Mouse (Mus musculus): ENCODE measurements around the gene Bcl2l13.

DNA sequence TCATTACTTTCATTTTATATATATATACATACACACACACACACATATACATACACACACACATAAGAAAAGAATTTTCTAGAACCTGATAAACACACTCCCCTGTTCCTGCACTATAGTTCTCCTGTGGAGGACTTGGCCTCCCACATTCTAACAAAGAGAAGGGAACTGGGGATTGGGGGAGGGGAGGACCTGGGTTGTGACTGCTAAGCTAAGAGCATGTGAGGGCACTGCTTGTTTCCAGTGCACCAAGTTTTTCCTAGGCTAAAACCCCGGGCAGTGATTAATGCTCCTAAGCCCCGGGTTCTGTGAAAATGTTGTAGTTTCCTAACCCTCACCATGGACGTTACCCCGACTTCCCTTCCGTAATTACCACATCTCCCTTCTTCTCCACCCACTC lies 15.9 kb upstream of the Bcl2l13 start:
- TF ChIP-seq CTCF (IDR thresholded peaks at IDR 0.05; ENCODE audit: low read depth, low read length) (no peak), POLR2A (IDR thresholded peaks at IDR 0.05; ENCODE audit: extremely low read depth, insufficient read depth, low read length) (no peak)
